Mouse (Mus musculus): Measurements from ENCODE around the gene Mfsd5.
A peak's percentile ranks its signal among the peaks of the same experiment; 100 is the strongest.

The Mfsd5 gene

GRCm38 (mm10) chr15:102279092-102279782 lies at the start of gene Mfsd5:
Mfsd5 (plus strand) TSS chr15:102279454.
- peak; percentile 67 to 69 for DNase-seq (ENCODE audit: low spot score in 2 of 2)

GRCm38 (mm10) chr15:102230408-102231321 lies 48.6 kb upstream of the Mfsd5 start:
- no peak for DNase-seq (ENCODE audit: low spot score in 2 of 2)

GRCm38 (mm10) chr15:102231748-102232147 lies 47.5 kb upstream of the Mfsd5 start, which contains the start of gene Itgb7:
Itgb7 (minus strand) TSS chr15:102231944.
- no peak for DNase-seq (ENCODE audit: low spot score in 2 of 2)

- no peak for DNase-seq (ENCODE audit: low spot score in 2 of 2)
Observed at GRCm38 (mm10) chr15:102232764-102233163, 46.5 kb upstream of the Mfsd5 start.

- DNase-seq (ENCODE audit: low spot score in 2 of 2) = no peak
Observed at GRCm38 (mm10) chr15:102233896-102234295, 45.4 kb upstream of the Mfsd5 start.

- DNase-seq (ENCODE audit: low spot score in 2 of 2) = no peak
Observed at GRCm38 (mm10) chr15:102235371-102236027, 43.8 kb upstream of the Mfsd5 start.

GRCm38 (mm10) chr15:102238543-102239259 lies 40.6 kb upstream of the Mfsd5 start:
- DNase-seq (ENCODE audit: low spot score in 2 of 2) = no peak

GRCm38 (mm10) chr15:102239260-102239590 lies 40.0 kb upstream of the Mfsd5 start:
- DNase-seq (ENCODE audit: low spot score in 2 of 2) = peak; percentile 62 to 70

- DNase-seq (ENCODE audit: low spot score in 2 of 2) = no peak
Observed at GRCm38 (mm10) chr15:102239851-102240250, 39.4 kb upstream of the Mfsd5 start.

GRCm38 (mm10) chr15:102240607-102241006 lies 38.6 kb upstream of the Mfsd5 start:
- DNase-seq (ENCODE audit: low spot score in 2 of 2) = no peak

- no peak for DNase-seq (ENCODE audit: low spot score in 2 of 2)
Observed at GRCm38 (mm10) chr15:102242404-102243228, 36.6 kb upstream of the Mfsd5 start.

GRCm38 (mm10) chr15:102243229-102244190 lies 35.7 kb upstream of the Mfsd5 start:
- no peak for DNase-seq (ENCODE audit: low spot score in 2 of 2)

GRCm38 (mm10) chr15:102244306-102245191 lies 34.7 kb upstream of the Mfsd5 start:
- no peak for DNase-seq (ENCODE audit: low spot score in 2 of 2)

- DNase-seq (ENCODE audit: low spot score in 2 of 2) = no peak
Observed at GRCm38 (mm10) chr15:102245461-102245881, 33.8 kb upstream of the Mfsd5 start.

- peak; percentile 49 to 67 for DNase-seq (ENCODE audit: low spot score in 2 of 2)
Observed at GRCm38 (mm10) chr15:102245891-102246741, 33.1 kb upstream of the Mfsd5 start.

GRCm38 (mm10) chr15:102246866-102247251 lies 32.4 kb upstream of the Mfsd5 start:
- DNase-seq (ENCODE audit: low spot score in 2 of 2) = peak; percentile 75 to 78

- no peak for DNase-seq (ENCODE audit: low spot score in 2 of 2)
Observed at GRCm38 (mm10) chr15:102247252-102248130, 31.8 kb upstream of the Mfsd5 start.

Data from frontal cortex, postnatal 25 days (tissue).